Mouse (Mus musculus) left cerebral cortex, adult 2 months (tissue): ENCODE measurements at regions not wholly inside any gene's neighbourhood (a gene's known extent, or its start where the extent isn't known, plus 50 kb on each side); places are given as distances from the start of the nearest gene placed in this dataset.
A peak's percentile ranks its signal among the peaks of the same experiment; 100 is the strongest.

Experiments
- DNase-seq, 2 experiments: peaks; one replicate each; pipeline ENCODE4 v3.0.0; 2021 to 2022; ENCODE audit warnings: low spot score in 2 of 2, mixed read lengths in 1 of 2; ENCODE audit errors: extremely low spot score in 1 of 2
- H3K27ac ChIP-seq: fragments of 200-600 bp; 2 replicates; pipeline ENCODE4 v1.8.1; 2022
- H3K4me3 ChIP-seq: fragments of 200-600 bp; 2 replicates; pipeline ENCODE4 v1.8.1; 2022
- CTCF ChIP-seq: fragments of 200-600 bp; IDR thresholded peaks from 2 replicates; pipeline ENCODE4 v1.8.1; 2022; ENCODE audit warnings: antibody characterized with exemption, mild to moderate bottlenecking, moderate library complexity
- intact Hi-C: fragments of 180-260 bp; cut with DNase I; formaldehyde crosslinking; loops from one replicate; pipeline ENCODE4 v1.15.1; 2025

DNA sequence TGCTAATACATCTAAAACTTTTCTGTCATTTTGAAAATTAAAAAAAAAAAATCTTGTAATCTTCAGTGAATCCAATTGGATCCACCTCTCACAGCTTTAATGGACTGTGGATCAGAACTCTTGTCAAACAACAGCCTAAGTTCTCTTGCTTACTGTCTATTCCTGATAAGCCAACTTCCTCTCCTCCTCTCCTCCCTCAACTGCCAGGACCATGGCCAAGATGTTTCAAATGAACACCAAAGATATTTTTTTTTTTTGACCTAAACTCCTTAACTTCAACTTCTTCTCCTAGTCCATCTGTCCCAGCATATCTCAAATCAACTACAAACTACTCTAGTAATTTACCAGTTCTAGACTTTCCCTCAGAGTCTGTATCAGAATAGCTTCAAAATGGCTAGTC is 1258.5 kb downstream of the Tbl1xr1 start:
- intact Hi-C loops, result no loop called here
- Histone ChIP-seq H3K4me3 (no peak overlapping the region), H3K27ac (no peak overlapping the region)
- no peak for DNase-seq
- TF ChIP-seq CTCF, result no peak

DNA sequence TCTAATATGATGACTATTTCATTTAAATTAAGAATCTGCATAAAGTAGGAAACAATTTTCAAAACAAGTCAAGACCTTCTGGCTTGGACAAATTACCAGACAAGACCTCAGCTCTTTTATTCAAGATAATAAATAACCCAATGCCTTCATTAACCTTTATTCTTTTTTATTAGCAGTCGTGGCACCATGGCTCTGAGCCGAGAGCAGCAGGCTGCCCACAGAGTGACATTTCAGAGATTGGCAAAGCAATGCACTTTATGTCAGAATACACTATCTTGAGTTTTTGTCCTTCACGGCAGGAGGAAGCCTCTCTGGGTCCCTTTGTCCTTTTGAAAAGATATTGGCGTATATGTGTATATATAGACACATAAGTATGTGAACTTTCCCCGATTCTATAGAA is 1297.9 kb downstream of the Tbl1xr1 start:
- no peak for TF ChIP-seq CTCF
- no peak overlapping the region for H3K4me3 ChIP-seq
- no peak overlapping the region for H3K27ac ChIP-seq
- DNase-seq, result no peak
- intact Hi-C loops, result no loop called here

GRCm38 (mm10) chr3:23404877-23405276 is 1328.4 kb downstream of the Tbl1xr1 start:
- Histone ChIP-seq H3K27ac (no peak overlapping the region), H3K4me3 (no peak overlapping the region)
- no peak for TF ChIP-seq CTCF
- DNase-seq, result no peak
- intact Hi-C loops, result no loop called here

- H3K4me3 ChIP-seq, result no peak overlapping the region
- intact Hi-C loops, result no loop called here
- TF ChIP-seq CTCF, result no peak
- DNase-seq, result no peak
- no peak overlapping the region for H3K27ac ChIP-seq
Measured at GRCm38 (mm10) chr3:23409431-23409830, 1333.0 kb downstream of the Tbl1xr1 start.

GRCm38 (mm10) chr3:23426956-23427355 is 1350.5 kb downstream of the Tbl1xr1 start:
- TF ChIP-seq CTCF, result no peak
- intact Hi-C loops, result no loop called here
- DNase-seq, result no peak
- Histone ChIP-seq H3K27ac (no peak overlapping the region), H3K4me3 (no peak overlapping the region)

- no peak overlapping the region for H3K27ac ChIP-seq
- TF ChIP-seq CTCF, result no peak
- intact Hi-C loops, result no loop called here
- no peak for DNase-seq
- no peak overlapping the region for H3K4me3 ChIP-seq
Measured at GRCm38 (mm10) chr3:23435016-23435415, 1358.6 kb downstream of the Tbl1xr1 start.

DNA sequence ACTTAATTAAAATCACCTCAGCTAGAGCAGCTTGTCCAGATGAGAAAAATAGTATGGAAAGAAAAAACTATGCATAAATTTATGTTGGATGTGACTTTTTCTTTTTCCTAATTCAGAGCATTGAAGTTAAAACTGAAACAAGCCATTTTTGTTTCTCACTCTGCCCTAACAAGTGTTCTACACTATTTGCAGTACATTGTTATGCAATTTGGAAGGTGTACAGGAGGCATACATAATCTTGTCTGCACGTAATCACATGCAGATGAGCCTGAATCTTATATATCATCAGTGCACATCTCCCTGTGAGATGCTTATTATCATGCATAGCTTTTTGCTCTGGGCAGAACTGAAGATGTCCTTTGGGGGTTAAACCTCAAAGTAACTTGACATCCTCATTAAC is 1381.3 kb downstream of the Tbl1xr1 start:
- intact Hi-C loops, result no loop called here
- peak overlapping the region; percentile 24; the same call in 1 of the 2 replicates for H3K27ac ChIP-seq
- DNase-seq, result no peak
- H3K4me3 ChIP-seq, result no peak overlapping the region
- no peak for TF ChIP-seq CTCF

DNA sequence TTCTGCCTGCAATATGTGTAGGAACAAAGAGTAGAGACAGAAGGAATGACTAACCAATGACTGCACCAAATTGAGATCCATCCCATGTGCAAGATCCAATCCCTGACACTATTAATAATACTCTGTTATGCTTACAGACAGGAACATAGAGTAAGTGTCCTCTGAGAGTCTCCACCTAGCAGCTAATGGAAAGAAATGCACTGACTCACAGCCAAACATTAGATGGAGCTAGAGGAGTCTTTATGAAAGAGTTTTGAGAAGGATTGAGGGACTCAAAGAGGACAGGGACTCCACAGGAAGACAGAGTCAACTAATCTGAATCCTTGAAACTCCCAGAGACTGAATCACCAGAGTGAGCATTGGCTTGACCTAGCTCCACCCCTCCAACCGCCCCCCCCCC is 1423.4 kb downstream of the Tbl1xr1 start:
- no peak for DNase-seq
- no peak overlapping the region for H3K4me3 ChIP-seq
- H3K27ac ChIP-seq, result no peak overlapping the region
- intact Hi-C loops, result no loop called here
- TF ChIP-seq CTCF, result no peak; the same call in none of the 2 replicates

DNA sequence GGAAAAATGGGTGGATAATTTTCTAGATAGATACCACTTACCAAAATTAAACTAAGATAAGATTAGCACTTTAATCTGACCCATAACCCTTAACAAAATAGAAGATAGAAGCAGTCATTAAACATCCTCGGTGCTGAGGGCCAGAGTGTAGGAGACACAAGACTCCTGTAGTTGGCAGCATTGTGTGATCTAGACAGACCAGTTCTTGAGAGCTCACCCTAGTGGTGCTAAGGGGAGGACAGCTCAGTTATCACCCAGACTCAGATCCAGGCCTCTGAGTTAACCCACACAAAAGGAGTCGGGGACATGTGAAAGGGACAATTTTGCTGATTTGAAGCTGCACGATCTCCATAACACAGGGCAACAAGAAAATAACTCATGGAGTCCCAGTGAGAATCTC is 1471.1 kb downstream of the Tbl1xr1 start:
- no peak overlapping the region for H3K4me3 ChIP-seq
- H3K27ac ChIP-seq, result no peak overlapping the region
- intact Hi-C loops, result no loop called here
- no peak for DNase-seq
- TF ChIP-seq CTCF, result no peak; the same call in 1 of the 2 replicates

GRCm38 (mm10) chr3:23564340-23564739 is 1487.9 kb downstream of the Tbl1xr1 start:
- TF ChIP-seq CTCF, result no peak
- Histone ChIP-seq H3K27ac (no peak overlapping the region), H3K4me3 (no peak overlapping the region)
- intact Hi-C loops, result no loop called here
- DNase-seq, result no peak

GRCm38 (mm10) chr3:23568806-23569205 is 1492.4 kb downstream of the Tbl1xr1 start:
- H3K4me3 ChIP-seq, result no peak overlapping the region
- no peak overlapping the region for H3K27ac ChIP-seq
- DNase-seq, result no peak
- intact Hi-C loops, result no loop called here
- no peak for TF ChIP-seq CTCF

- intact Hi-C loops, result loop anchor here (5.0 kb wide), 1 partner anchor 465 kb away; no protein-coding TSS in a partner anchor
- Histone ChIP-seq H3K27ac (no peak overlapping the region; the same call in 1 of the 2 replicates), H3K4me3 (no peak overlapping the region)
- no peak for DNase-seq
- TF ChIP-seq CTCF, result no peak
Measured at GRCm38 (mm10) chr3:23592506-23593141, 1516.2 kb downstream of the Tbl1xr1 start.

- intact Hi-C loops, result no loop called here
- Histone ChIP-seq H3K4me3 (no peak overlapping the region), H3K27ac (no peak overlapping the region)
- TF ChIP-seq CTCF, result no peak
- DNase-seq, result no peak
Measured at GRCm38 (mm10) chr3:23601469-23601868, 1525.0 kb downstream of the Tbl1xr1 start.
